Mouse (Mus musculus) CH12.LX (cell line): Measurements from ENCODE around the gene Dusp13. TPM values are rescaled to one million over a fixed set of nuclear protein-coding genes. Genes with fewer than 3 reads are reported as not detected.

Experiments used
- DNase-seq: peaks from one replicate; pipeline ENCODE4 v3.0.0-alpha.2; 2013; ENCODE audit errors: extremely low read depth
- H3K27ac ChIP-seq: 2 replicates; pipeline ENCODE4 v1.5.1; 2012; ENCODE audit warnings: low read depth, mild to moderate bottlenecking, control low read depth, moderate library complexity; ENCODE audit not compliant: insufficient read depth
- H3K27me3 ChIP-seq: replicated peaks from 2 replicates; pipeline ENCODE3; 2012; ENCODE audit warnings: inconsistent platforms
- H3K36me3 ChIP-seq, 2 experiments: replicated peaks in 1 of 2; 2 replicates each; pipeline versions ENCODE3 to v1.6.1; 2012; ENCODE audit warnings: inconsistent platforms in 1 of 2, low read length in 1 of 2, mild to moderate bottlenecking in 1 of 2, mixed read lengths in 1 of 2, moderate library complexity in 1 of 2; ENCODE audit not compliant: control insufficient read depth in 1 of 2, insufficient read depth in 1 of 2
- H3K4me1 ChIP-seq, 2 experiments: 2 replicates each; pipeline ENCODE4 v1.6.1; 2012; ENCODE audit warnings: inconsistent platforms in 1 of 2, moderate library complexity in 1 of 2; ENCODE audit not compliant: insufficient read depth in 2 of 2, control insufficient read depth in 1 of 2
- H3K4me2 ChIP-seq: 2 replicates; pipeline ENCODE4 v1.6.1; 2012; ENCODE audit warnings: low read depth, mild to moderate bottlenecking, control low read depth; ENCODE audit not compliant: poor library complexity, insufficient read depth, severe bottlenecking
- H3K4me3 ChIP-seq, 3 experiments: fragments of 150-350 bp in 1 of 3; sonication (generic) in 1 of 3; replicated peaks in 1 of 3; 2 replicates each; pipeline versions ENCODE3 to v1.5.1; 2011 to 2012; ENCODE audit warnings: low read depth in 2 of 3, low read length in 2 of 3, mild to moderate bottlenecking in 2 of 3, moderate library complexity in 2 of 3, control low read depth in 1 of 3, improper control_type of control experiment in 1 of 3, inconsistent platforms in 1 of 3, mixed read lengths in 1 of 3; ENCODE audit not compliant: poor library complexity in 1 of 3
- H3K79me2 ChIP-seq: replicated peaks from 2 replicates; pipeline ENCODE4 v1.6.1; 2012; ENCODE audit warnings: mild to moderate bottlenecking, moderate library complexity; ENCODE audit not compliant: control insufficient read depth, poor library complexity, insufficient read depth, severe bottlenecking; ENCODE audit errors: extremely low read depth
- H3K9ac ChIP-seq: 2 replicates; pipeline ENCODE4 v1.6.1; 2012; ENCODE audit warnings: low read depth, mild to moderate bottlenecking, control low read depth, moderate library complexity; ENCODE audit not compliant: insufficient read depth
- H3K9me3 ChIP-seq: replicated peaks from 2 replicates; pipeline ENCODE3; 2012; ENCODE audit warnings: low read length, inconsistent platforms, mixed read lengths
- CHD1 ChIP-seq: IDR thresholded peaks from 2 replicates; pipeline ENCODE4 v1.6.1; 2012; ENCODE audit warnings: low read depth, low read length, improper control_type of control experiment, inconsistent platforms
- CHD2 ChIP-seq: IDR thresholded peaks from 2 replicates; pipeline ENCODE4 v1.6.1; 2011; ENCODE audit warnings: low read length, improper control_type of control experiment
- CTCF ChIP-seq, 2 experiments: IDR thresholded peaks in 1 of 2; conservative IDR thresholded peaks in 1 of 2; 2 replicates each; pipeline ENCODE4 v1.5.1; 2011 to 2012; ENCODE audit warnings: low read depth in 2 of 2, low read length in 2 of 2, improper control_type of control experiment in 1 of 2, inconsistent platforms in 1 of 2, mild to moderate bottlenecking in 1 of 2, moderate library complexity in 1 of 2
- E2F4 ChIP-seq: IDR thresholded peaks from 2 replicates; pipeline ENCODE4 v1.6.1; 2011; ENCODE audit warnings: low read depth, low read length, improper control_type of control experiment; ENCODE audit not compliant: insufficient replicate concordance
- ELF1 ChIP-seq: IDR thresholded peaks from 2 replicates; pipeline ENCODE4 v1.6.1; 2014; ENCODE audit warnings: low read depth, mild to moderate bottlenecking, inconsistent platforms, low read length, improper control_type of control experiment
- JUND ChIP-seq: conservative IDR thresholded peaks from 2 replicates; pipeline ENCODE4 v1.6.1; 2011; ENCODE audit warnings: low read depth, low read length, improper control_type of control experiment
- KAT2A ChIP-seq: IDR thresholded peaks from 2 replicates; pipeline ENCODE4 v1.6.1; 2012; ENCODE audit warnings: low read length, improper control_type of control experiment, inconsistent platforms; ENCODE audit not compliant: insufficient replicate concordance
- MAFK ChIP-seq: IDR thresholded peaks from 2 replicates; pipeline ENCODE4 v1.6.1; 2011; ENCODE audit warnings: low read length, improper control_type of control experiment; ENCODE audit not compliant: insufficient replicate concordance
- MAX ChIP-seq: IDR thresholded peaks from 2 replicates; pipeline ENCODE4 v1.6.1; 2011; ENCODE audit warnings: low read length, improper control_type of control experiment
- NRF1 ChIP-seq: IDR thresholded peaks from 2 replicates; pipeline ENCODE4 v1.6.1; 2014; ENCODE audit warnings: low read depth, mild to moderate bottlenecking, inconsistent platforms, low read length, improper control_type of control experiment, moderate library complexity
- PAX5 ChIP-seq: IDR thresholded peaks from 2 replicates; pipeline ENCODE4 v1.6.1; 2012; ENCODE audit warnings: low read length, inconsistent platforms, mixed read lengths
- UBTF ChIP-seq: IDR thresholded peaks from 2 replicates; pipeline ENCODE4 v1.6.1; 2012; ENCODE audit warnings: low read depth, mild to moderate bottlenecking, inconsistent platforms, low read length, improper control_type of control experiment, moderate library complexity
- ZKSCAN1 ChIP-seq: IDR thresholded peaks from 2 replicates; pipeline ENCODE4 v1.6.1; 2012; ENCODE audit warnings: low read depth, inconsistent platforms, low read length, improper control_type of control experiment, borderline replicate concordance
- ZNF384 ChIP-seq: IDR thresholded peaks from 2 replicates; pipeline ENCODE4 v1.6.1; 2012; ENCODE audit warnings: low read depth, low read length, improper control_type of control experiment, inconsistent platforms
- dilution Hi-C: fragments of 300-500 bp; cut with MboI; formaldehyde crosslinking; loops from 2 replicates; pipeline ENCODE4 v1.14.3; 2020; ENCODE audit warnings: low sequenced_read_pairs; ENCODE audit not compliant: extremely low pct_unique_long_range_greater_than_20kb, extremely low pct_ligation_motif_present
- in situ Hi-C: fragments of 300-500 bp; cut with MboI; formaldehyde crosslinking; loops from 3 replicates; pipeline ENCODE4 v1.14.3; 2019; ENCODE audit warnings: low sequenced_read_pairs, low pct_ligation_motif_present, low pct_unique_long_range_greater_than_20kb, mixed read lengths
- polyA plus RNA-seq: library from polyadenylated mRNA; unstranded; fragments of >175 nt; gene quantifications from 2 replicates; pipeline ENCODE4 v1.2.1, GENCODE M21; 2012; ENCODE audit warnings: low read depth; ENCODE audit not compliant: insufficient read length
- total RNA-seq, 2 experiments: library from RNA; depleted of rRNA; stranded (reverse); fragments of 300-350 nt in 1 of 2; fragments of >200 nt in 1 of 2; gene quantifications; 2 replicates each; pipeline ENCODE4 v1.2.3; 2012 to 2014

Gene Dusp13
- total and polyA plus RNA-seq, 3 experiments, result 0.34 TPM; not detected in 2

DNA sequence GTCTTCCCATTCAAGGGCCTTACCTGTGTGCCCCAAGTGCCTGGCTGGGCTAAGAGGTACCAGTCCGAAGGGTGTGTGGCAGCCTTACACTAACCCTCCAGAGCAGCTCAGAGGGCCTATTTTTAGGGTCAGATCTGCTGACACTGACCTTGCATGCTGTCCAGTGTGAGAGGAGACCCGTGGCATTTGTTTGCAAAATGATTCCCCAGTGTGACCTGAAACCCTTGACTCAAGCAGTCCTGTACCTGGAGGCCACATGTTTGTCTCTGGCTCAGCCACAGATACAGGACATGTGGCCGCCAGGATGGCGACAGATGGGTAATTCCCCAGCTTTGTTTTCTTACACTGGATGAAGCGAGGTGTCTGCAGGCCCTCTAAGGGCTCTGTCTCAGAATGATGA is 36.5 kb downstream of the Dusp13 start, which contains the start of gene Dupd1:
Dupd1 (minus strand) TSS at position 91 of the 400 bp plus-strand sequence.
- dilution Hi-C loops, result no loop called here
- H3K9ac ChIP-seq, result no peak within 1 kb of the TSS
- no peak within 1 kb of the TSS for H3K27ac ChIP-seq
- no peak within 1 kb of the TSS for H3K4me3 ChIP-seq
- no peaks in the 10 kb centered on the region for H3K9me3 ChIP-seq
- H3K36me3 ChIP-seq, result no peaks in the 10 kb centered on the region
- TF ChIP-seq MAFK (no peak), ZNF384 (no peak), JUND (no peak), NRF1 (no peak), PAX5 (no peak), MAX (no peak)
- no peak for DNase-seq
- H3K4me2 ChIP-seq, result no peak within 1 kb of the TSS
- in situ Hi-C loops, result no loop called here
- H3K79me2 ChIP-seq, result no peaks in the 10 kb centered on the region
- H3K4me1 ChIP-seq, result peaks cover 0 to 5% of the 10 kb centered on the region in 2 experiments; a peak in 1 of 4 replicates
- no peaks in the 10 kb centered on the region for H3K27me3 ChIP-seq

DNA sequence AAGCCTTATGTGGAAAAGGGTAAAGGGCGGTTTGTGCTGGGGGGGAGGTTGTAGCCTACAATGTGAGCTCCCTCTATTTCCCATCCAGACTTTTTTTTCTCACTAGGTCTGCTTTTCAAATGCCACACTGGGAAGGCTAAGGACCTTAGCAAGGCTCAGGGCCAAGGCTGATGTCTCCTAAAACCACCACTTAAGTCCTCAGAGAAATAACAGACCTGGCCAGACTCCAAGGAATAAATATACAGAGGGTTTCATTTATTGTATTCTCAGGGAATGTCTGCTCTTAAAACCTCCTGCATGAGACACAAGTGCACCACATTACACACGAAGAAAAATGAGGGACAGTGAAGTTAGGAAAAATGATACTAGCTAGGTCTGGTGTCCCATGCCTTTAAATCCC is 39.8 kb downstream of the Dusp13 start:
- no peaks in the 10 kb centered on the region for H3K9me3 ChIP-seq
- H3K36me3 ChIP-seq, result no peaks in the 10 kb centered on the region
- H3K27me3 ChIP-seq, result no peaks in the 10 kb centered on the region
- in situ Hi-C loops (no loop called here), dilution Hi-C loops (no loop called here)
- H3K4me1 ChIP-seq, result peaks cover 0 to 14% of the 10 kb centered on the region in 2 experiments; a peak in 2 of 4 replicates
- H3K27ac ChIP-seq, result no peak overlapping the region
- H3K9ac ChIP-seq, result no peak overlapping the region
- no peak overlapping the region for H3K4me2 ChIP-seq
- DNase-seq, result no peak
- no peaks in the 10 kb centered on the region for H3K79me2 ChIP-seq
- TF ChIP-seq PAX5 (no peak), ELF1 (no peak), KAT2A (no peak), CHD2 (no peak), E2F4 (no peak), UBTF (no peak), CTCF (conservative IDR thresholded peaks at IDR 0.05 in 1 of 2, IDR thresholded peaks at IDR 0.05 in 1 of 2; ENCODE audit: low read depth in 2 of 2, low read length in 2 of 2) (no peak), MAX (no peak), CHD1 (no peak)
- no peak overlapping the region for H3K4me3 ChIP-seq

DNA sequence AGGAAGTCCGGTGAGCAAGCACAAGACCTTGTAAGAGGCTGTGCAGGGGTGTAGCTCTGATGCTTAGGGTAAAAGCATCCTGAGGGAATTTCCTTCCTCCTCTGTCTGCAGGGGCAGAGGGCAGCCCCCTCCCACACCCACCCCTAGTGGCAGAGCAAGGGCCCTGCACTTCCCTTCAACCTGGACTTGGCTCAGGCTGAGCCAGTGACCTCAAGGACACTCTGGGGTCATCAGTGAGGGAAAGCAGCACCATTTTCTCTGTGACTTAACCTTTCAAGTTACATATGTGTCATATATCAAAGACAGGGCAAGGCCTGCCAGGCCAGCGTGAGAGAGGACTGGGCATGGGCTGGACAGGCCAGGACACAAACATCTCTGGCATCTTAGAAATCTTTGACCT is 41.4 kb downstream of the Dusp13 start:
- Histone ChIP-seq H3K27me3 (no peaks in the 10 kb centered on the region), H3K9me3 (no peaks in the 10 kb centered on the region), H3K27ac (no peak overlapping the region), H3K36me3 (no peaks in the 10 kb centered on the region), H3K4me1 (peaks cover 0 to 10% of the 10 kb centered on the region in 2 experiments; a peak in 2 of 4 replicates)
- in situ Hi-C loops, result no loop called here
- TF ChIP-seq ZKSCAN1 (no peak), CTCF (conservative IDR thresholded peaks at IDR 0.05 in 1 of 2, IDR thresholded peaks at IDR 0.05 in 1 of 2; ENCODE audit: low read depth in 2 of 2, low read length in 2 of 2) (peak in 1 of 2 experiments; percentile 29; a peak in 1 of 4 replicates)
- TF ChIP-seq, all 38 proteins: peak for 1
- no peak for DNase-seq
- dilution Hi-C loops, result no loop called here
- H3K79me2 ChIP-seq, result no peaks in the 10 kb centered on the region
- no peak overlapping the region for H3K4me3 ChIP-seq
- H3K4me2 ChIP-seq, result no peak overlapping the region
- H3K9ac ChIP-seq, result no peak overlapping the region
